Mouse (Mus musculus) right cerebral cortex, postnatal 25 days (tissue): ENCODE data around the gene Mgat1.
"Not testable (repeated sequence)": the region's sequence is repeated elsewhere in the genome, so short reads cannot be mapped to it uniquely, and the experiment has no call there.

ENCODE experiments used
- DNase-seq: peaks from one replicate; pipeline ENCODE4 v3.0.0; 2022

Gene Mgat1

GRCm38 (mm10) chr11:49264622-49265021 is 20.6 kb downstream of the Mgat1 start:
- no peak for DNase-seq

- DNase-seq = no peak
Measured at GRCm38 (mm10) chr11:49265101-49265500, 21.1 kb downstream of the Mgat1 start.

GRCm38 (mm10) chr11:49266671-49267070 is 22.7 kb downstream of the Mgat1 start:
- no peak for DNase-seq

- DNase-seq = no peak
Measured at GRCm38 (mm10) chr11:49267316-49267715, 23.3 kb downstream of the Mgat1 start.

GRCm38 (mm10) chr11:49267970-49268579 is 24.1 kb downstream of the Mgat1 start:
- DNase-seq = no peak

- no peak for DNase-seq
Measured at GRCm38 (mm10) chr11:49269761-49270160, 25.8 kb downstream of the Mgat1 start.

GRCm38 (mm10) chr11:49270368-49270767 is 26.4 kb downstream of the Mgat1 start:
- no peak for DNase-seq

GRCm38 (mm10) chr11:49271334-49271733 is 27.3 kb downstream of the Mgat1 start:
- no peak for DNase-seq

GRCm38 (mm10) chr11:49273834-49274519 is 30.0 kb downstream of the Mgat1 start:
- DNase-seq = no peak

- no peak for DNase-seq
Measured at GRCm38 (mm10) chr11:49278222-49278621, 34.2 kb downstream of the Mgat1 start, which contains the start of gene Olfr1393. Gene Olfr1393 (plus strand): TSS chr11:49278304.

GRCm38 (mm10) chr11:49284982-49285381 is 41.0 kb downstream of the Mgat1 start, which contains the start of gene Olfr1392:
Gene Olfr1392 (plus strand): TSS chr11:49285282.
- DNase-seq = not testable (repeated sequence)

- no peak for DNase-seq
Measured at GRCm38 (mm10) chr11:49287251-49287650, 43.3 kb downstream of the Mgat1 start.

- DNase-seq = peak; percentile 54
Measured at GRCm38 (mm10) chr11:49292777-49293176, 48.8 kb downstream of the Mgat1 start.

GRCm38 (mm10) chr11:49304441-49304840 is 60.5 kb downstream of the Mgat1 start, which contains the start of gene Olfr10:
Gene Olfr10 (plus strand): TSS chr11:49304741.
- no peak for DNase-seq

- DNase-seq = not testable (repeated sequence)
Measured at GRCm38 (mm10) chr11:49308547-49308946, 64.6 kb downstream of the Mgat1 start.
